In genomic region chr17:33951021-33951946, GRCm38 (mm10) we compare ENCODE assay signal across 1 mouse cellular context.
A peak's percentile ranks its signal among the peaks of the same experiment; 100 is the strongest.
TF ChIP-seq lines count a peak whose summit lies in the region.

Gene B3galt4 (minus strand): TSS chr17:33951488.

TF ChIP-seq in CH12.LX, 34 proteins besides CTCF, POLR2A, EP300 and RAD21 (continued from another document):
- TF ChIP-seq USF1 (IDR thresholded peaks at IDR 0.05; ENCODE audit: low read depth, low read length) (no peak), POLR2AphosphoS2 (IDR thresholded peaks at IDR 0.05; ENCODE audit: low read depth, low read length) (peak; percentile 97), RCOR1 (conservative IDR thresholded peaks at IDR 0.05; ENCODE audit: low read depth, low read length) (no peak), ELF1 (IDR thresholded peaks at IDR 0.05; ENCODE audit: low read depth, low read length) (peak; percentile 78), HCFC1 (IDR thresholded peaks at IDR 0.05; ENCODE audit: low read depth, low read length) (peak; percentile 70)
